Mouse (Mus musculus): ENCODE results near the gene Tnfsf15.

DNA sequence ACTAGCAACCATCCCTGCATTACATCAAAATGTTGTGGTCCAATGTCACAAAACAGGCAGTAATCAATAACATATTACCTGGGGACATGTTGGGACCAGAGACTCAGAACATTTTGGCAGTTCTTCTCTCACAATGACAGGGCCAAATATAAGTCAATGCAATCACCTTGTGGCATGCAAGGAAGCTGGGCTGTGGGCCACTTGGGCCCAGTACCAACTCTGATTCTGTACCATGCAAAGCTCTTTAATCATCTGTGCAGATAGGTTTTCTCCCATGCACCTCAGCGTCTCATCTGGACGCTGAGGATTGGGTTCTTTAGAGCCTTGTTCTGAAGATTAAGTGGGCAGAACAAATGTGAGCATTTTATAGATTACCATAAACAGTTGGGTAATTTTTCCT is 13.6 kb downstream of the Tnfsf15 start:
- TF ChIP-seq CTCF (conservative IDR thresholded peaks at IDR 0.05; ENCODE audit: low read length) (no peak), POU5F1 (IDR thresholded peaks at IDR 0.05; ENCODE audit: borderline replicate concordance, low read length) (no peak)
